Mouse (Mus musculus): Measurements from ENCODE around the gene Tuba4a. TPM values are rescaled to one million over a fixed set of nuclear protein-coding genes. Genes with fewer than 3 reads are reported as not detected.

Gene Tuba4a
- total RNA-seq (2014; rRNA removed) (99.2 and 165 TPM in 2 replicates), polyA plus RNA-seq (2015; fragmentation: Nextera tagmentation; extraction: Ambion mirVana) (87.0 and 115 TPM in 2 replicates)

- TF ChIP-seq CTCF (IDR thresholded peaks at IDR 0.05): peak; percentile 39; the same call in 1 of the 2 replicates
- peak; percentile 31 for DNase-seq (ENCODE audit: low spot score)
- H3K9me3 ChIP-seq (ENCODE audit: low read length): no peaks in the 10 kb centered on the region
- peak; percentile 60 for ATAC-seq (ENCODE audit: low FRiP score)
- H3K9ac ChIP-seq (replicated peaks; ENCODE audit: low read length, poor library complexity, severe bottlenecking): peak within 1 kb of the TSS; percentile 73
- peak within 1 kb of the TSS; percentile 99 for H3K4me2 ChIP-seq (ENCODE audit: low read depth, low read length, poor library complexity, severe bottlenecking)
- H3K27me3 ChIP-seq (ENCODE audit: insufficient read depth, low read length): peaks cover 12% of the 10 kb centered on the region
- no peak within 1 kb of the TSS for H3K27ac ChIP-seq (ENCODE audit: low read depth, low read length)
- H3K4me1 ChIP-seq (ENCODE audit: insufficient read depth, low read length): 0 out of 2 replicates have a peak, but pooled peaks cover 4% of the 10 kb centered on the region
- peaks cover 7% of the 10 kb centered on the region; the same call in 1 of the 2 replicates for H3K36me3 ChIP-seq (ENCODE audit: insufficient read depth, low read length)
- peak within 1 kb of the TSS; percentile 61 for H3K4me3 ChIP-seq (ENCODE audit: low read depth, low read length)
- WGBS: 1% methylated on average over 31 of the region's 34 CpGs
These were observed at the start of gene Tuba4a for GRCm38 (mm10) chr1:75219531-75219930. TSS of gene Tuba4a (minus strand) at chr1:75219865.

GRCm38 (mm10) chr1:75264091-75264880, 44.6 kb upstream of the Tuba4a start, which contains the start of gene Ptprn:
TSS of gene Ptprn (minus strand) at chr1:75264502.
- TF ChIP-seq CTCF (IDR thresholded peaks at IDR 0.05): peak; percentile 38
- no peaks in the 10 kb centered on the region for H3K9me3 ChIP-seq (ENCODE audit: low read length)
- peaks cover 2% of the 10 kb centered on the region; the same call in 1 of the 2 replicates for H3K4me1 ChIP-seq (ENCODE audit: insufficient read depth, low read length)
- peak within 1 kb of the TSS; percentile 55 for H3K4me2 ChIP-seq (ENCODE audit: low read depth, low read length, poor library complexity, severe bottlenecking)
- ATAC-seq (ENCODE audit: low FRiP score) (peak; percentile 79), DNase-seq (ENCODE audit: low spot score) (peak; percentile 79)
- peak within 1 kb of the TSS; percentile 64 for H3K9ac ChIP-seq (replicated peaks; ENCODE audit: low read length, poor library complexity, severe bottlenecking)
- H3K27me3 ChIP-seq (ENCODE audit: insufficient read depth, low read length): no peaks in the 10 kb centered on the region; the same call in 1 of the 2 replicates
- 12% methylated on average over 29 of the region's 32 CpGs for WGBS
- H3K4me3 ChIP-seq (ENCODE audit: low read depth, low read length): peak within 1 kb of the TSS; percentile 55
- H3K27ac ChIP-seq (ENCODE audit: low read depth, low read length): peak within 1 kb of the TSS; percentile 70
- 0 out of 2 replicates have a peak, but pooled peaks cover 3% of the 10 kb centered on the region for H3K36me3 ChIP-seq (ENCODE audit: insufficient read depth, low read length)

- peak overlapping the region; percentile 70 for H3K27ac ChIP-seq (ENCODE audit: low read depth, low read length)
- H3K4me1 ChIP-seq (ENCODE audit: insufficient read depth, low read length): peaks cover 2% of the 10 kb centered on the region; the same call in 1 of the 2 replicates
- peak; percentile 73 for ATAC-seq (ENCODE audit: low FRiP score)
- H3K36me3 ChIP-seq (ENCODE audit: insufficient read depth, low read length): peaks cover 4% of the 10 kb centered on the region
- peak overlapping the region; percentile 55 for H3K4me2 ChIP-seq (ENCODE audit: low read depth, low read length, poor library complexity, severe bottlenecking)
- H3K4me3 ChIP-seq (ENCODE audit: low read depth, low read length): peak overlapping the region; percentile 55
- peak; percentile 57 for DNase-seq (ENCODE audit: low spot score)
- peak overlapping the region; percentile 64 for H3K9ac ChIP-seq (replicated peaks; ENCODE audit: low read length, poor library complexity, severe bottlenecking)
- no peaks in the 10 kb centered on the region for H3K9me3 ChIP-seq (ENCODE audit: low read length)
- H3K27me3 ChIP-seq (ENCODE audit: insufficient read depth, low read length): no peaks in the 10 kb centered on the region; the same call in 1 of the 2 replicates
- TF ChIP-seq CTCF (IDR thresholded peaks at IDR 0.05): no peak
- 2% methylated on average over 39 of the region's 40 CpGs for WGBS
These were observed 43.6 kb upstream of the Tuba4a start for GRCm38 (mm10) chr1:75262969-75263951.

GRCm38 (mm10) chr1:75261278-75261677, 41.6 kb upstream of the Tuba4a start:
- Histone ChIP-seq H3K9ac (replicated peaks; ENCODE audit: low read length, poor library complexity, severe bottlenecking) (no peak overlapping the region), H3K27me3 (ENCODE audit: insufficient read depth, low read length) (no peaks in the 10 kb centered on the region; the same call in 1 of the 2 replicates), H3K4me2 (ENCODE audit: low read depth, low read length, poor library complexity, severe bottlenecking) (no peak overlapping the region), H3K36me3 (ENCODE audit: insufficient read depth, low read length) (peaks cover 6% of the 10 kb centered on the region), H3K4me1 (ENCODE audit: insufficient read depth, low read length) (peaks cover 2% of the 10 kb centered on the region; the same call in 1 of the 2 replicates), H3K9me3 (ENCODE audit: low read length) (no peaks in the 10 kb centered on the region), H3K4me3 (ENCODE audit: low read depth, low read length) (no peak overlapping the region), H3K27ac (ENCODE audit: low read depth, low read length) (no peak overlapping the region)
- TF ChIP-seq CTCF (IDR thresholded peaks at IDR 0.05): no peak
- DNase-seq (ENCODE audit: low spot score) (no peak), ATAC-seq (ENCODE audit: low FRiP score) (no peak)

GRCm38 (mm10) chr1:75255516-75256046, 35.9 kb upstream of the Tuba4a start:
- ATAC-seq (ENCODE audit: low FRiP score): no peak
- DNase-seq (ENCODE audit: low spot score): no peak
- Histone ChIP-seq H3K4me3 (ENCODE audit: low read depth, low read length) (no peak overlapping the region), H3K4me1 (ENCODE audit: insufficient read depth, low read length) (no peaks in the 10 kb centered on the region), H3K27ac (ENCODE audit: low read depth, low read length) (no peak overlapping the region), H3K36me3 (ENCODE audit: insufficient read depth, low read length) (peaks cover 6% of the 10 kb centered on the region), H3K27me3 (ENCODE audit: insufficient read depth, low read length) (no peaks in the 10 kb centered on the region), H3K4me2 (ENCODE audit: low read depth, low read length, poor library complexity, severe bottlenecking) (no peak overlapping the region), H3K9me3 (ENCODE audit: low read length) (no peaks in the 10 kb centered on the region), H3K9ac (replicated peaks; ENCODE audit: low read length, poor library complexity, severe bottlenecking) (no peak overlapping the region)
- WGBS: 72% methylated on average over 10 of the region's 10 CpGs
- TF ChIP-seq CTCF (IDR thresholded peaks at IDR 0.05): no peak
